Mouse (Mus musculus) thymus, adult 18-20 months (tissue): ENCODE results near the gene Ugt2b37.
"Not testable (repeated sequence)": the region's sequence is repeated elsewhere in the genome, so short reads cannot be mapped to it uniquely, and the experiment has no call there.

Experiments used
- DNase-seq, 2 experiments: peaks; one replicate each; pipeline ENCODE4 v3.0.0; 2022; ENCODE audit warnings: mixed read lengths in 2 of 2

Ugt2b37 gene

GRCm38 (mm10) chr5:87254676-87255075, at the start of gene Ugt2b37:
Gene Ugt2b37 (minus strand): TSS chr5:87254804.
- not testable (repeated sequence) for DNase-seq

GRCm38 (mm10) chr5:87286180-87286579, 31.6 kb upstream of the Ugt2b37 start:
- DNase-seq: not testable (repeated sequence)

GRCm38 (mm10) chr5:87275986-87276385, 21.4 kb upstream of the Ugt2b37 start:
- DNase-seq: not testable (repeated sequence)

GRCm38 (mm10) chr5:87275581-87275980, 21.0 kb upstream of the Ugt2b37 start:
- no peak for DNase-seq

- DNase-seq: no peak
Measured at GRCm38 (mm10) chr5:87255831-87256230, 1.2 kb upstream of the Ugt2b37 start.

GRCm38 (mm10) chr5:87242140-87242539, 12.5 kb downstream of the Ugt2b37 start:
- not testable (repeated sequence) for DNase-seq

- not testable (repeated sequence) for DNase-seq
Measured at GRCm38 (mm10) chr5:87196430-87196829, 58.2 kb downstream of the Ugt2b37 start.
